Mouse (Mus musculus) layer of hippocampus, adult 9-11 months (tissue): ENCODE measurements around the gene Mmgt2.
A peak's percentile ranks its signal among the peaks of the same experiment; 100 is the strongest.
"Not testable (repeated sequence)": the region's sequence is repeated elsewhere in the genome, so short reads cannot be mapped to it uniquely, and the experiment has no call there.

Experiments used
- DNase-seq: peaks from one replicate; pipeline ENCODE4 v3.0.0; 2022

Gene Mmgt2

DNA sequence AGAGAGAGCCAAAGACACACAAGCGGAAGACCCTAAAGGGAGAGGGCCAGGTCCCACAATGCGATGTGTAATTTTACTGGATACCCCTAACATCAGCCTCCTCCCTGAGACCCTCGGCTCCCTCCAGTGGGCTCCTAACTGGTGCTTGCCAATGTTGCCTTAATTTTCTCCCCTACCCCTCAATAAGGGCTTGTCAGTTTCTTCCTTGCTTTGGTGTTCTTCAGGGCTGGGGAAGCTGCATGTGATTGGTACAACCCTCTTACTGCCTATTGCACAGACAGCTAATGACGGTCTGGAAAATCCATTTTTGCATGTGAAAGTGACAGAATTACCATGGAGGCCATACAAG is 2.0 kb upstream of the Mmgt2 start:
- DNase-seq = no peak

DNA sequence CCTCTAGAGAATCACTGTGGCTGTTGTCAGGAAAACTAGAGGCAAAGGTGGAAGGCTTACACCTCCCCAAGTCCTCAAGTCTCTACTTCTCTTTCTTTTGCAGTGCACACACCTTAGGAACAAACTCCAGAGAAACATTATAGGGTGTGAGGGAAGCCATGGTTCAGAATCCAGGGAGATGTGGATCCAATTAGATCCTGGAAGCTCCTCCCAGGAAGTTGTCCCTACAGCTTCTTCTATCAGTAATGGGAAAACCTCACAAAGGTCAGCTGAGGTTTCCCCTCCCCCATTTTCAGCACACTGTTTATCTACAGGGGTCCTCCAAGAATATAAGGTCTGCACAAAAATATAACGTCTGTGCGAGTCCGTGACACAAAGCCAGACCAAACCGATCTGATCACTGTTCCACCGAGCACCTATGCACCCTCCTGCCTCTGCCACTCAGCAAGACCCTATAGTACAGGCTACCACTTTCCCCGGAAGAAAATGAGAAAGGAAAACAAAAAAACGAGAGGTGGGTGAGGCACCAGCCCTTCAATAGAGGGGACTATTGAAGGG is 1.4 kb upstream of the Mmgt2 start:
- DNase-seq = no peak

DNA sequence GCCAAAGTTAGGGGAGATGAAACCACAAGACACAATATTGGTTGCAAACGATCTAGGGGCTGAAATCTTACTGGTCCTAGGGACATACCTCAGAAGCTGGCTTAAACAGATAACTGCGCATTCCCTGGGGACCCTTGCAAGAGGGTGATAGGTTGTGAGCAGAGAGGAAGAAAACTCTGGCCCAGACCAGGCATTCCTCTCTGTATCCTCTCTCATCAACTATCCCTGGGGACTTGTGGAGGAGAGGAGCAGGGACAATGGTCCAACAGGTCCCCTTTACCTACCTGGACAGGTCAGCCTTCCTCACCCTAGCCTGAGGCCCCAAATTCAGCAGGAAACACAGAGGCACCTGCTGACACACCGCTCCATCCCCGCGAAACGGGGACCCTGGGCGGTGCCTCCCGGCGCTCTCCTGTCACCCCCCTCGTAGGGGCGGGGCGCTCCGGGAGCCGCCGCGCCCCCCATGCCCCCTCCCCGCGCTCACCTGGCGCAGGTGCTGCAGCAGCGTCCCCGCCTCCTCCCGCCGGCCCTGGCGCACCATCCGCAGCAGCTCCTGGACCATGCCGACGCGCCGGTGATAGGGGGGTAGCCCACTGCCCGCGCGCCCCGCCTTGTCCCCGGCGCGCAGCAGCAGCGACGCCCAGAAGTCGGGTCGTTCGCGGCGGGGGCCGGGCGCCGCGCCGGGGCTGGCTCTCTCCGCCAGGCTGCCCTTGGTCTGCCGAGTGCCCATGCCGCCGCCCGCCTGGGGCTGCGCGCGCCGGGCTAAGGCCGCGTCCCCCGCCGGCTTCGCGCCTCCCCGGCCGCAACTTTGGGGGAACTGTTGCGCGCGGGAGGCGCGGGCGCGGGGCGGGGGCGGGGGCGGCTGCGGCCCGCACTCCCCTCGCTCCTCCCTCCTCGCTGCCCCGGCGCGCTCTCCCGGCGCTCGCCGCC is 538 bp upstream of the Mmgt2 start, which contains the start of gene Lrrc75a:
Lrrc75a (minus strand) TSS at position 863 of the 930 bp plus-strand sequence.
- no peak for DNase-seq

DNA sequence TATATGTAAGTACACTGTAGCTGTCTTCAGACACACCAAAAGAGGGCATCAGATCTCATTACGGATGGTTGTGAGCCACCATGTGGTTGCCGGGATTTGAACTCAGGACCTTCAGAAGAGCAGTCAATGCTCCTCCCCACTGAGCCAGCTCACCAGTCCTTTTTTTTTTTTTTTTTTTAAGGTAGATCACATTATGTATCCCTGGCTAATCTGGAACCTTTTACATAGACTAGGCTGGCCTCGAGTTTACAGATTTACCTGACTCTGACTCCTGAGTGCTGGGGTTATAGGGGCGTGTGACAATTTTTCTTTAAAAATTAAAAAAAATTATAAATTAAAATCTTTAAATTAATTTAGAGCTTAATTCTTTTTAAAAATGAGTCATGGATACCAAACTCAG is 1.3 kb downstream of the Mmgt2 start:
- DNase-seq = not testable (repeated sequence)

DNA sequence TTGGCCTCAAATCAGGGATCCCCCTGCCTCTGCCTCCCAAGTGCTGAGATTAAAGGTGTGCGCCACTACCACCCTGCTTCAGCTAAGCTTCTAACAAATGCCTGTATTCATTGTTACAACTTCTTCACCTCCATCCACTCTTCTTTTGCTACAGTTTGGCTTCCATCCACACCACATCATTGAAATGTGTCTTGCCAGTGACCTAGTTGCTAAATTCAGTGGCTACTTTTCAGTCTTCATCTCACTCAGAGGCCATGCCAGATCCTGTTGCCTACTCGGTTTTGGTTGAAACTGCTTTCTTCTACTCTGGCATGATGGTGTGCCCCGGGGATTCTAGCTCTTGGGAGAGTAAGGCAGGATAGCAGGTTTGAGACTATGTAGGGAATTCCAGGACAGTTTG is 3.1 kb downstream of the Mmgt2 start:
- DNase-seq = no peak

DNA sequence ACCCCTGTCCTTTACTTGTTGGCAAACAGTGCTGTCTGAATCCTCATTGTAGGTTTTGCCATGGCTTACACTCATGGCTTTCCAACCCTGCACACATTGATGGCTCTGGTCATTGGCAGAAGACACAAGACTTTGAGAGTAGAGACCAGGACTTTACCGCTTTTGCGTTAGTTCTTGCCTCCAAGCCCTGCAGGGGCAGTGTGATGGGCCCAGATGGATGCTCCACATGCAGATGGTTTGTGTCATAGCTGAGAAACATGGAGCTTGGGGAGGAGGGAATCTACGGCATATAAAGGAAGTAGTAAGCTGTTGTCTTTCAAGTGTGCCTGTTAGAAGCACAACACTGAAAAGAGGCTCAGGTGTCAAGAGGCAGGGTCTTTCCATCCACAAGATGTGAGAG is 3.6 kb downstream of the Mmgt2 start:
- DNase-seq = no peak

DNA sequence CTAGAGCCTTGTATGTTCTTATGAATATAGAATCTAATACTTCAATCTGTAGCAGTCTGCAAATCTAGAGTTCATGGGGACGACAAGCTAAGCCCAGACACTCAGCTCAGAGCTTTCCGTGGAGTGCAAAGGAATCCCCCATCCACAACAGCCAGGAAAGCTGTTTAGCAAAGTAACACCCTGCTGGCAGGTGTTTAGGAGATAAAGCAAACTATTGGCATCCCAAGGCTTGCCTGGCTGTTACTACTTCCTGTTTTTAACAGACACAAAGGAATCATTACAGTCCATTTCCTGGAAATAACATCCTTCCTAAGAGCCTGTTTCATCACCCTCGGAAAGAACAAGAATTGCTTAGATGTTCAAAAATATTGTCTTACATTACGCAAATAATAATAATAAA is 12.4 kb downstream of the Mmgt2 start:
- no peak for DNase-seq

DNA sequence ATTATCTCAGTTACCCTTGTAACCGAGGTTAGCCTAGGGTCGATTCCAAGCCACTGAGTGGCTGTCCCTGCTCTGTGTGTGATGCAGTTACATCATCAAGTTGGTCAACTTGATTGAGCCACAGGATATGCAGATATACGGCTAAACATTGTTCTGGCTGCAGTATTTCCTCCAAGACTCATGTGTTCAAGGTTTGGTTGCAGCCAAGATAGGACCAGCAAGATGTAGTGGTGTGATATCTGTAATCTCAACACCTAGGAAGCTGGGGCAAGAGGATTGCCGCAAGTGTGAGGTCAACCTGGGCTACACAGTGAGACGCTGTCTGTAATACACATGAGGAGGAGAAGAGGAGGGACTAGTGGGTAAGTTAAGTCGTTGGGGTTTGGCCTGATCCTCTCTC is 15.8 kb downstream of the Mmgt2 start:
- no peak for DNase-seq

DNA sequence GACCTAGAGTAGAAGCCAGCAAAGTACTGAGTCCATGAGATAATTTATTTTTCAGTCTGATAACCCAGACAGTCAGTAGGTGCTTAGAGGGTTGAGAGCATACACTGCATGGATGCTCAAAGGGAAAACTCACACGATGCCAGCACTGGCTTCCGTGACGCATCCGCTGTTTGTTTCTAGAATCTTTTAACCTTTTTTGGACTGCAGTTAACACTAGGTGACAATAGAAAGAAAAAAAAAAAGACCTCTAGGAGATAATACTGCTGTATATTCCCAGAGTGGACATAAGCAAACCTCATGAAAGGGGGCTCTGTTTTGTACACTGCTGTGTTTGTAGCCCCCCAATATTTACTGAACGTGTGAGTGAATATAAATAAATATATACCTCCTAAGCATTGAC is 20.5 kb downstream of the Mmgt2 start:
- DNase-seq = no peak

DNA sequence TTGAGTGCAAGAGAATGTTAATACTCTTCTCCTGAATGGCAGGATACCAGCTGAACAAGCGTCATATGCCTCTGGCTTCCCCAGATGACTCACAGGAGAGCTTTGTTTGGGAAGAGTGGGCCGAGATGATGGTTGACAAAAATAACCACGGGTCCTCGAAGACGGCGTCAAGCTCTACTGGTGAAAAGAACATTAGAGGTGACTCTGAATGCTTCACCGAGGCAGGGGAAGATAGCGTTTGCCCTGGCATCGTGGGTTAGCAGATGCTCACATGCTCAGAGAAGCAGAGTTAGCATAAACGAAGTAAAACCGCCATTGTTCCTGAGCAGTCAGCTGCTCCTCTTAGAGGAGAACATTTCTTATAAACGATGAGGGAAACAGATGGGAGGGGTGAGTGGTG is 21.0 kb downstream of the Mmgt2 start:
- DNase-seq = peak; percentile 70

DNA sequence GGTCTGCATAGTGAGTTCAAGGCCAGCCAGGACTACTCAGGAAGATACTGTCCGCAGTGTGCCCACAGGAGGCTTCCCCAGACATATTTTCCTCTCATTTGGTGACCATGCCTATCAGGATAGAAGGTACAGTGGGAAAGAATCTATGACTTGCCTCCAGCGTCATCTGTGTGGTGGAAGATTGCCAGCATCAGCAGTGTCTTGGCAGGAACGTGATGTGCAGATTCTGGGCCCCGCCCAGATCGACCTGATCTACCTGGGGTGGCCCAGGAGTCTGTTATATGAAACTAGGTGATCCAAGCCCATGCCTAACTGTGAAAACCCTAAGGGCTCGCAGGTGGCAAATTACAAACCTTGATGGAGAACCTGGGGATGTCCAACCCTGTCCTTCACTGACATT is 21.5 kb downstream of the Mmgt2 start:
- no peak for DNase-seq

DNA sequence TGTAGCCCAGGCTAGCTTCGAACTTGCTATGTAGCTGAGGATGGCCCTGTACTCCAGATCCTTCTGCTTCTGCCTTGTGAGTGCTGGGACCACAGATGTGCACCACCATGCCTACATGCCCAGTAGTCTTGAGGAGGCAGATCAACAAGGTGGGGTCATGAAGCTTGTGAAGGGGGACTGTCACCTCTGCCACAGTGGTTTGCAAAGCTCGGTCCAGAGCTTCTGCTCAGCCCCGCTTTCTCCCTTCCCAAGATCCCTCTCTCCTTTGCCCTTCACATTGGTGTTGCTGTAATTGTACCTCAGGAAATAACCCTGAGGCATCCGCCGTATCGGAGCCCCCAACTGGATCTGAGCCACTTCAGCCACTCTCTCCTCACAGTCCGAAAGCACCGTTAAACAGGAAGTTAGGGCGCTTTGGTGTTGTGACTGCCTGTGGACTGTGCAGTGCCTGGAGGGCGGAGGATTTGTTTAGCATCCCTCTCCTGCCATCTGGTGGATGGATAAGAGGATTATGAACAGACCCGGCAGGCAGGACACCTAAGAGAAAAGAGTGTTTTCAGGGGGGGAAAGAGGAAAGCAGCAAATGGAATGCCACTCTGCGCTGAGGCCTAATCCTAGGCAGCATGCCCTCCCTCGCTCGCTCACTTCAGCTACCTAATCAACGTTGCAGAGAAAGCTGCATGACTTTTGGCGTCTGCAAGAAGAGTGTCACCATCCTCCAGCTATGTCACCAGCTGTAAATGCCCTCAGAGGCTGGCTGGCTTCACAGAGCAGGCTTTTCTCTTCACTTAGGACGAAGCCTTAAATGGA is 27.2 kb downstream of the Mmgt2 start:
- DNase-seq = peak; percentile 75

DNA sequence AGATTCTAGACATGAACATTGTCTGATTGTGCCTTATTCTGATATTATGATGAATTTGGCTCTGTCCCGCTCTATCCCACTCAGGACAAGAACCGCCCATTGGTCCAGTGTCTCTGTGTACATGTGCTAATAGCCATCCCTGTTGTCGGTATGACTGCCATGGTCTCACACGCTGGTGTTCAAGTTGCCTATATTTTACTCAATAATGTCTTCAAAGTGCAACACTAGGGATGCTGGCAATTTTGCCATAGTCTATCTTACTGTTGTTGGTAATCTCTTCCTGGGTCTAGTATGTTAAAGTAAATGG is 27.8 kb downstream of the Mmgt2 start:
- no peak for DNase-seq

DNA sequence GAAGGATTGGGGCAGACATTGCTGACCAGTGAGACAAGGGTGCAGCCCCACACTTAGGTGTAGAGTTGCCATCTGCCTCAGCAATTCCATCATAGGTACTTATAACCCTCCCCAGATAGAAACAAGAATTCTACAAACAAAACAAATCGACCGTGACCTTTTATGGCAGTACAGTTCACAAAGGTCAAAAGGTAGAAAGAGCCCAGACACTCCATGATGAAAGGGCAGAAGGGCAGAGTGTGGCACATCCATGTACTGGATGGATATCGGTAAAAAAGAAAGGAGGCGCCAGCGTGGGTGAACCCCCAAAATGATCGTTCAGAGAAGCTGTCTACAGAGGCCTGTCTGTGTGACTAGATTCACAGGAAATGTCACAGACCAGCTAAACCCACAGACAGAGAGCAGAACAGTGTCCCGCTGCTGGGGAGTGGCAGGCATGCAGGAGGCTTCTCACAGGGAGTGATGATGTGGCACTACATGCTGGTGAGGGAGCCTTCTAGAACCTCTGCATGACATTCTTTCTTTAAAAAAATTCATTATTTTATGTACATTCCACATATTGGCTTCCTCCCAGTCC is 30.4 kb downstream of the Mmgt2 start:
- no peak for DNase-seq

DNA sequence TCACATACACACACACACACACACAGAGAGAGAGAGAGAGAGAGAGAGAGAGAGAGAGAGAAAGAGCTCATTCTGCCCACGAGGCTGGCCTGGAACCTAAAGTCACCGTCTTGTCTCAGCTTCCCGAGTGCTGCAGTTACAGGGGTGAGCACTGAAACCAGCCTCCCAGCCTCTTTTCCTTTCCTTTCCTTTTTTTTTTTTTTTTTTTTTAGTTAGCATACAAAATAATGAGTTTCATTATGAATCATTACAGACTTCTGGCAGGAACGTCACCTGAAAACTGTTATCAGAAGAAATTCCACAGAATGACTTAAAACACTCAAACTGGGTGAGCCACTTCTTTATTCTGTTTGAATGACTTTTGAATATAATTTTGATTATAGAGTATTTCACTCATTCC is 31.5 kb downstream of the Mmgt2 start:
- DNase-seq = no peak

DNA sequence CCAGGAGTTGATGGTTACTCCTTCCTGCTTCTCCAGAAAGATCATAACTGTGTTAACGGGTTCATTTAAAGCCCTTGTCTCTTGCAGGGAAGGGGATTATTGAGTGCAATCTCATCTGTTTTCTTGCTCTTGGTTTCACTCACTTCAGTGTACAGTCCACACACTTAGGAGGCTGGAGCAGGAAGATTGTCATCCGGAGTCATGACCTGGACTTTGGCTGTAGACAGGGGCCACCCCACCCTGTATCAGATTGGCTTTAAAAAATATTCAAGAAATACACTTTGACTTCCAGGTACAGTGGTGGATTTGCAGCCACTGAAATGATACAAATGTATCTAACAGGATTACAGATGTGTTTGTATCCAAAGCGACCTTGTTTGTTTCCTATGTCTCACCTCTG is 43.1 kb downstream of the Mmgt2 start:
- DNase-seq = no peak

DNA sequence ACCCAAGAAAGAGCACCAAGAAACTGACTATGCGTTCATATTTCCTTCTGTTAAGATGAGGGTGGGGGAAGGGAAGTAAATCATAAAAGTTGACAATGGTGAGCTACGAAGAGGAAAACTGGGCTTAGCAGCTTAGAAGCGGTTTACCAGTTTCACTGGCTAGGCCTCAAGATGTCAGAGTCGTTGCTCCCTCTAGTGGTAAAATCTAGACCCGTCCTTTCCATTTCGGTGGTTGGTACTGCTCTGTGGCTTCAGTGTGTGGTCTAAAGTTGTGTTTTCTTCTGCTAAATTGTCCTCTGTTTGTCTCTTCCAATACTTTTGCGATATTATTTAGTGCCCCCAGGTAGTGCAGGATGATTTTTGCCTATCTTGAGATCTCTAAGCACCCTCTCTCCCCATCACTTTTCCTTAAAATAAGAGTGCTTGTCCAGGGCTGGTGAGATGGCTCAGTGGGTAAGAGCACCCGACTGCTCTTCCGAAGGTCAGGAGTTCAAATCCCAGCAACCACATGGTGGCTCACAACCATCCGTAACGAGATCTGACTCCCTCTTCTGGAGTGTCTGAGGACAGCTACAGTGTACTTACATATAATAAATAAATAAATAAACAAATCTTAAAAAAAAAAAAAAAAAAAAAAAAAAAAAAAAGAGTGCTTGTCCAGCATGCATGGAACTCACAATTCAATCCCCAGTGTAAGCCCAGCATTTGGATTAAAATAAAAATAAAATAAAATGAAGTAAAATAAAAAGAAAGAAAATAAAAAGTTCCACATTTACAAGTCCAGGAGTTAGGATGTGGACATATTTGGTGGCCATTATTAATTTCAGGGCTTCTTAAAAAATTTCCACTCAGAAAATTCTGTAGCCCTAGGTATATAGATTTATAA is 45.1 kb downstream of the Mmgt2 start:
- DNase-seq = peak; percentile 35

DNA sequence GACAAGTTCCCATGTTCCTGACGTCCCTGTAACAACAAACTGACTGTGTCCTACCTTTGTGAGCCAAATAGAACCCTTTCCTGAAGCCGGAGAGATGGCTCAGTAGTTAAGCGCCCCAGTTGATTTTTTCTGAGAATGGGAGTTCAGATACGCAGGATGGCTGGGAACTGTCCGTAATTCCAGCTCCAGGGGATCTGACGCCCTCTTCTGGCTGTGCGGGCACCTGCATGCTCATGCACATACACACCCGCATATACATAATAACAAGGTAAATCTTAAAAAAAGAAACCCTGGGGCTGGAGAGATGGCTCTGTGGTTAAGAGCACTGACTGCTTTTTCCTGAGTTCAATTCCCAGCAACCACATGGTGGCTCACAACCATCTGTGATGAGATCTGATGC is 46.7 kb downstream of the Mmgt2 start:
- no peak for DNase-seq

DNA sequence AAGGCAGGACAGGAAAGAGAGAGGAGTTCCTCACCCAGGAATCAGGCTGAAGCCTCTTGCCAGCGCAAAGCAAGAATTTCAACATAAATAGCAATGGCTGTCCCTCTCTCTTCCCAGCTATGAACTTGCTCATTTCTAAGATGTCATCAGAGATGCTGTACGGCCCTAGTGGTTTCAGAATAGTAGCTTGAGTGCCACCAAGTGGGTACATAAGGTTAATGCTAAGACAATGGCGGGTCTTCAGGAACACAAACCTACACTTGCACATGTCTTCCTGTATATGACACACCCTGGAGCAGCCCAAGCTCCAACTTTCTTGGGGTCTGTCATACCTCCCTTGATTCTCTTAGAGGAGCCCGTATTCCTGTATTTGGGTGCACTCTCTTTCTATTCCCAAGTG is 51.3 kb downstream of the Mmgt2 start:
- no peak for DNase-seq

DNA sequence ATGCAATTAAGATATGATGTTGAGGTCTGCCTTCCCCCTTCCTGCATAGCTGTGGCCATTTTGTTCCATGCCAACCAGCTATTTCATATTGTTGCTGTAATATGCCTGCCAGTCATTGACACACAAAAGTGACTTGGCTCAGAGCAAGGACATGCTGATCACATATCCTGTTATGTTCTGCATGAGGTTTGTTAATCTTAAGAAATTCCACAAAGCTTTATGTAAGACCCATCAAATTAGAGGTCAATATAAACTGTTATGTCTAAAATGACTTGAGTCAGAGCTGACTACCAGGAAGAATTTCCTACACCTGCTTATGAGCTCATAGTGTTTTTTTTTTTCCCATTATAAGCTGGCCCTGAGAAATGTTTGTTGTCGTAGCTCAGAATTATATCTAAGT is 52.8 kb downstream of the Mmgt2 start:
- no peak for DNase-seq

DNA sequence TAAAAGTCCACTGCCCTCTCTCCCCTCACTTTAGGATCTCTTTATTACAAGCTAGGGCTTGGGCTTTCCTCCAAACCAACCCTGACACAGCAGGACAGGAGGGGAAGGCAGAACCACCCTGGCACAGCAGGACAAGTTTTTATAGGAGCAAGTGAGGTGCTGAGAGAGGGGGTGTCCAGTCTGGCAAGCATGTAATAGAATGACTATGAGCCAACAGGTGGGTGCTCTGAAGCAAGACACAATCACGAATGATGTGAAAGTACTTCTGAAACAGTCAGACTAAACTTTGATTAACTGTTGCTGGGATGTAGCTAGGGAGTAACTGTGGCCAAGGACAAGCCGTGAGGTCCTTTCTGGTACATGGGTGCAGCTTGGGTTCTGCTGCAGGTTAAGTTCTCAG is 57.7 kb downstream of the Mmgt2 start:
- DNase-seq = no peak

DNA sequence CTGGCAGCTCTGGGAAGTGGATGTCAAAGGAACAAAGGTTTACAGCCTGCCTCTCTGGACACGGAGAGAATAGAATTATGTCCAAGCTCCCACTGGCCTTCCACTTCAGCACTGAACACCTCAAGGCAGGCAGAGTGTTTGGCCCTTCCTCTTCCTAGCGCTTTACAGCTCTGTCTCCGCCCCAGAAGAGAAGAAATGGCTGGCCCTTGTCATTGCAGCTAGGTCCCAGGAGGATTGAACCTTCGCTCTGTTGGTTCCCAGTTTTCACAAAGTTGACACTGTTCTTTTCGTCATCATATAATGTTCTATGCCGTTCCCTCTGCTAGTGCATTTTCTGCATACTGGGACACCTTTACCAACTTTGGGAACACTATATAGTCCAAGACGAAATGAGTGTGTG is 59.8 kb downstream of the Mmgt2 start:
- DNase-seq = no peak

DNA sequence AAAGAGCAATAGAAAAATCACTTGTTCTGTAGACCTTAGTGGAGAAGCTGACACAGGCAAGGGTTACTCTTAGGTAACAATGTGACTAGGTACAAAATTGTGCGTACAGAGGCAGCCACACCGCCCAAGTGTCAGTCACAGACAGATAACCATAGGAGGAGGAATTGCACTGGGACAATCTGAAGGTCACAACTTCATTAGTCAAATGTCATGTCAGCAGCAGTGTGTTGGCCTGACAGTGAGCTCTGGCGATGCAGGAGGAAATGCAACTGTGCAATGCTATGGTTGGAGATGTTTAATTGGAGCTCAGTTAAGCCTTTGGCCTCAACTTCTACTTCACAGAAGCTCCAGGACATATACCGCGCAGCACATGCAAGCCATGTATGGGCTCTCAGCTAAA is 62.2 kb downstream of the Mmgt2 start:
- DNase-seq = no peak
